Mouse (Mus musculus) intestine, embryonic 16.5 days (tissue): ENCODE results near the gene Omg. TPM values are rescaled to one million over a fixed set of nuclear protein-coding genes. Genes with fewer than 3 reads are reported as not detected.

ENCODE experiments used
- ATAC-seq: fragments of 200-750 bp; cut with Nextera tagmentation; 2 replicates; pipeline ENCODE4 v1.8.0; 2017; ENCODE audit warnings: moderate TSS enrichment, moderate library complexity
- H3K27ac ChIP-seq: fragments of 300-500 bp; sonication (generic); 2 replicates; pipeline ENCODE4 v1.5.1; 2014; ENCODE audit warnings: mild to moderate bottlenecking, low read length
- H3K27me3 ChIP-seq: fragments of 300-500 bp; sonication (generic); replicated peaks from 2 replicates; pipeline ENCODE4 v1.6.1; 2014; ENCODE audit warnings: low read length, control low read depth, mixed read lengths; ENCODE audit not compliant: control insufficient read depth, insufficient read depth
- H3K36me3 ChIP-seq: fragments of 300-500 bp; sonication (generic); 2 replicates; pipeline ENCODE4 v1.6.1; 2014; ENCODE audit warnings: low read length, control low read depth; ENCODE audit not compliant: control insufficient read depth, insufficient read depth
- H3K4me1 ChIP-seq: fragments of 300-500 bp; sonication (generic); 2 replicates; pipeline ENCODE4 v1.6.1; 2014; ENCODE audit warnings: low read length, control low read depth, mixed read lengths; ENCODE audit not compliant: control insufficient read depth, insufficient read depth
- H3K4me2 ChIP-seq: fragments of 300-500 bp; sonication (generic); 2 replicates; pipeline ENCODE4 v1.6.1; 2014; ENCODE audit warnings: low read depth, low read length, control low read depth
- H3K4me3 ChIP-seq: fragments of 300-500 bp; sonication (generic); 2 replicates; pipeline ENCODE4 v1.5.1; 2014; ENCODE audit warnings: mild to moderate bottlenecking, low read length
- H3K9ac ChIP-seq: fragments of 300-500 bp; sonication (generic); 2 replicates; pipeline ENCODE4 v1.6.1; 2014; ENCODE audit warnings: low read depth, low read length
- H3K9me3 ChIP-seq: fragments of 300-500 bp; sonication (generic); 2 replicates; pipeline ENCODE4 v1.6.1; 2016; ENCODE audit warnings: low read length, control low read depth; ENCODE audit not compliant: control insufficient read depth
- WGBS: fragments of 180-500 bp; shearing (Covaris S2); extraction: QIAGEN DNeasy Blood & Tissue Kit; methylation state at CpG from one replicate; pipeline ENCODE4 v1.1.7; 2014; 5-methylcytosine and 5-hydroxymethylcytosine counted together
- polyA plus RNA-seq: library from polyadenylated mRNA; unstranded; fragments of >200 nt; fragmentation: Nextera tagmentation; extraction: Ambion mirVana; gene quantifications from 2 replicates; pipeline ENCODE4 v1.2.1, GENCODE M21; 2015

Omg gene
- polyA plus RNA-seq, 1 experiment from 2014 or later = 0.53 TPM

DNA sequence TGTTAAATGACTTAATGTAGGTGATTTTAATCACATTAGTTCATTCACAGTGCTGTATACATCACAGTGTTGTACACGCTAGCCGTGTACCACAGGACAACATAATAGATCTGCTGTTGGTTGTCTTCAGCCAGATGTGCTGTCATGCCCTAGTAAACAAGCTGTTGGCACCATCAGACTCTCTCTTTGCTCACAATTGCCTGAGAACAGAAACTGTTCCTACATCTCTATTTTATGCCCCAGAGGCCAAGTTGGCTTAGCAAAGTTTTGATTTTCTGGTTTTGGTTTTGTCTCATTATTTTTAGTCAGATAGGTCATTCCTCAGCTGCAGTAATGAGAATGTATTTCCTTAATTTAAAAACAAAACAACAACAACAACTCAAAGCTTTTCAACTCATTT, 25.9 kb upstream of the Omg start:
- Histone ChIP-seq H3K36me3 (no peaks in the 10 kb centered on the region; the same call in 1 of the 2 replicates), H3K27me3 (no peaks in the 10 kb centered on the region), H3K4me1 (0 out of 2 replicates have a peak, but pooled peaks cover under 1% of the 10 kb centered on the region), H3K9me3 (no peaks in the 10 kb centered on the region), H3K9ac (no peak overlapping the region), H3K4me2 (no peak overlapping the region), H3K27ac (no peak overlapping the region), H3K4me3 (no peak overlapping the region)
- WGBS = 78% methylated on average over 2 of the region's 2 CpGs
- ATAC-seq = no peak

DNA sequence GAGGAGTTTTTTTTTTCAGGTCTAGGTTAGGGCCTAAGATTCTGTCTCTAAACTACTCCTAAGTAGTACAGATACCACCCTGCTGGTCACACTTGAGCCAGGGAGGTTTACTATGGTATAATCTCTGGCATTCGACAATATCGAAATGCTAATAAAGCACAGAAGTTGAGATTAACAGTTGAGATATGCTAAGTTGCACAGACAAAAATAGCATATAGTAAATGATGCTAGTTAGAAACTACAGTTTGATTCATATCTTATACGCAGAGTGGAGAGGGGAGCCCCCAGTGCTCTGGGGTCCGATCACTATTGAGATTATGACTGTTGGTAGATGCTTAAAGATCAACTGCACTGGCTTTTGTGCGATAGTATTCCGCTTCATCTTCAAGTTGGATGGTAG, 25.3 kb upstream of the Omg start:
- H3K9ac ChIP-seq = no peak overlapping the region
- no peak overlapping the region for H3K4me3 ChIP-seq
- H3K4me2 ChIP-seq = no peak overlapping the region
- H3K9me3 ChIP-seq = no peaks in the 10 kb centered on the region
- no peak for ATAC-seq
- H3K4me1 ChIP-seq = no peaks in the 10 kb centered on the region
- no peaks in the 10 kb centered on the region; the same call in 1 of the 2 replicates for H3K36me3 ChIP-seq
- WGBS = 97% methylated on average over 6 of the region's 6 CpGs
- no peaks in the 10 kb centered on the region for H3K27me3 ChIP-seq
- H3K27ac ChIP-seq = no peak overlapping the region

DNA sequence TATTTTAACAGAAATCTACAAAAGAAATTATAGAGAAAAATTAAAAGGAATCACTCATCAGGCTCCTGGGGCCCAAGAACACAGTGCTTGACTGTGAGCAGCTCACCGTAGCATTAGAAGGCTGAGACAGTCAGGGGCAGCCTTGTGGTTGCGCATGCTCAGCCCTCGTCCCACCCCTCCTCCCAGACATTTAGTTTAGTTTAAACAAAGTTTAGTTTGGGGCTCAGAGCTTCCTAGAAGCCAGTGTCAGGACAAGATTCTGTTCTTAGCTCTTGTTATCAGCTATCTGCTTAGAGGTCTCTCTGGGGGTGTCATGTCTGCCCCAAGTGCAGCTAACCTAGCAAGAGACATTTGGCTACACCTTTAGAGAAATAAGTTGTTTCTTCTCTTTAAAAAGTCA, 24.7 kb upstream of the Omg start:
- Histone ChIP-seq H3K27ac (no peak overlapping the region), H3K4me3 (no peak overlapping the region), H3K9me3 (no peaks in the 10 kb centered on the region), H3K4me2 (no peak overlapping the region), H3K4me1 (no peaks in the 10 kb centered on the region), H3K36me3 (no peaks in the 10 kb centered on the region; the same call in 1 of the 2 replicates), H3K9ac (no peak overlapping the region), H3K27me3 (no peaks in the 10 kb centered on the region)
- no peak for ATAC-seq
- WGBS = 80% methylated on average over 3 of the region's 3 CpGs

DNA sequence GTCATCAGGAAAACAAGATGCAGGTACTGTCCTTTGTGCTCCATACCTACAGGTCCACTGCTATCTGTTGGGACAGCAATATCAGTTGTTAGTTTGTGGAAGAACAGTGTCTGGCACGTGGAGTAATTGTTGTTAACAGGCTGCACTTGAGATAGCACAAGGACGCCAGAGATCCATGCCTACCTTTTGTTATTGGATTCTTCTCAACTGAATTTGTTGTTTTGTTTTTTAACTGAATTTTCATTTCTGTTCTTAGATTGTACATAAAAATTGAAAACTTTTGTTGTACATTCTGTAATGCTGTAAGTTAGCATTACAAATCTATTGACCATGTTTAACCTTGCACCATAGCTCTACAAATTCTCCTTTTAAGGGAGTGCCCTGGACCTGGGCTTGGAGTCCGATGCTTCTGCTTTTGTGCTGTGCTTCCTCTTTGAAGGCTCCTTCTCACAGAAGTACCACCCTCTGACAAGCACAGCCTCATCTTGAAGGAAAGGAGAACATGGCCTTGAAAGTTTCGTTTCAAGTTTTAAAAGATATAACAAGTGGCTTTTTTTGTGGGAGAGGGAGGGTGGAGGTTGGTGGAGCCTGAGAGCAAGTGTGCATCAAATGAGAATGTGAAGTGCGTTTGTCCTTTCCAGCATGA, 24.0 kb upstream of the Omg start:
- 82% methylated on average over 5 of the region's 5 CpGs for WGBS
- Histone ChIP-seq H3K36me3 (no peaks in the 10 kb centered on the region; the same call in 1 of the 2 replicates), H3K9ac (no peak overlapping the region), H3K4me1 (no peaks in the 10 kb centered on the region), H3K9me3 (no peaks in the 10 kb centered on the region), H3K4me3 (no peak overlapping the region), H3K27me3 (no peaks in the 10 kb centered on the region), H3K4me2 (no peak overlapping the region), H3K27ac (no peak overlapping the region)
- no peak for ATAC-seq

GRCm38 (mm10) chr11:79527015-79527738, 23.3 kb upstream of the Omg start:
- Histone ChIP-seq H3K27me3 (no peaks in the 10 kb centered on the region), H3K4me3 (no peak overlapping the region), H3K9ac (no peak overlapping the region), H3K9me3 (no peaks in the 10 kb centered on the region), H3K4me2 (no peak overlapping the region), H3K4me1 (no peaks in the 10 kb centered on the region), H3K36me3 (no peaks in the 10 kb centered on the region; the same call in 1 of the 2 replicates), H3K27ac (peak overlapping the region; percentile 41; the same call in 1 of the 2 replicates)
- ATAC-seq = no peak
- 69% methylated on average over 15 of the region's 15 CpGs for WGBS

DNA sequence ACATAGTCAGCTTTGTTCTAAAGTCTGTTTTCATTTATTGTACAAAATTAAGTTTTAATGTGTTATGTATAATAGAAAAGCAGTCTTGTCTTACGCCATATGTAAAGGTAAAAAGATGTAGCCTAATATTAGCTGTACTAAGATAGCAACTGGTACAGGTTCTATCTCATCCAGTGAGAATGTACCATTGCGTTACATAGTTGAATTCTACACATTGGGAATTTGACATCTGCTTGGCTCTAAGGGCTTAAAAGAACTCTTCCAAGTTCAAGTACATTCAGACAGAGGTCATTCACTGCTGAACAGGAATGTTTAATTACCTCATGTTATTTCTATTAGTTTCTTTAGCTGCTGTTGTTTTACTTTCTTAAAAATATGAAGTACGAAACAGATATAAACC, 22.7 kb upstream of the Omg start:
- no peak overlapping the region for H3K4me3 ChIP-seq
- H3K27me3 ChIP-seq = no peaks in the 10 kb centered on the region
- no peak overlapping the region for H3K9ac ChIP-seq
- no peak overlapping the region for H3K4me2 ChIP-seq
- H3K4me1 ChIP-seq = no peaks in the 10 kb centered on the region
- H3K36me3 ChIP-seq = no peaks in the 10 kb centered on the region; the same call in 1 of the 2 replicates
- no peak for ATAC-seq
- no peaks in the 10 kb centered on the region for H3K9me3 ChIP-seq
- peak overlapping the region; percentile 41; the same call in 1 of the 2 replicates for H3K27ac ChIP-seq
- WGBS = 84% methylated on average over 3 of the region's 3 CpGs

DNA sequence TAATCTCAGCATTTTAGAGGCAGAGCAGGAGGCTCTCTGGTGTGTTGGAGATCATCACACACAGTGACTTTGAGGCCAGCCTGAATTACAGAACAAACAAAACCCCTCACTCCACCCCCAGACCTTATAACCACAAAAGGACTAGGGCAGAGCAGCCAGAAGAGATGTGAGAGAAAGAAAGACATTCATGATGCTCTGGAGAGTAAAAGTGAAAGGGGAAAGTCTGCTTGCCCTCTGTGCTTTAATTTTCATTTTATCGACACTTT, 20.4 kb upstream of the Omg start:
- H3K4me2 ChIP-seq = no peak overlapping the region
- H3K9me3 ChIP-seq = no peaks in the 10 kb centered on the region
- H3K4me3 ChIP-seq = no peak overlapping the region
- no peak overlapping the region for H3K9ac ChIP-seq
- WGBS = 74% methylated on average over 1 of the region's 1 CpGs
- no peaks in the 10 kb centered on the region for H3K4me1 ChIP-seq
- no peak for ATAC-seq
- H3K36me3 ChIP-seq = no peaks in the 10 kb centered on the region; the same call in 1 of the 2 replicates
- H3K27me3 ChIP-seq = no peaks in the 10 kb centered on the region
- no peak overlapping the region for H3K27ac ChIP-seq

DNA sequence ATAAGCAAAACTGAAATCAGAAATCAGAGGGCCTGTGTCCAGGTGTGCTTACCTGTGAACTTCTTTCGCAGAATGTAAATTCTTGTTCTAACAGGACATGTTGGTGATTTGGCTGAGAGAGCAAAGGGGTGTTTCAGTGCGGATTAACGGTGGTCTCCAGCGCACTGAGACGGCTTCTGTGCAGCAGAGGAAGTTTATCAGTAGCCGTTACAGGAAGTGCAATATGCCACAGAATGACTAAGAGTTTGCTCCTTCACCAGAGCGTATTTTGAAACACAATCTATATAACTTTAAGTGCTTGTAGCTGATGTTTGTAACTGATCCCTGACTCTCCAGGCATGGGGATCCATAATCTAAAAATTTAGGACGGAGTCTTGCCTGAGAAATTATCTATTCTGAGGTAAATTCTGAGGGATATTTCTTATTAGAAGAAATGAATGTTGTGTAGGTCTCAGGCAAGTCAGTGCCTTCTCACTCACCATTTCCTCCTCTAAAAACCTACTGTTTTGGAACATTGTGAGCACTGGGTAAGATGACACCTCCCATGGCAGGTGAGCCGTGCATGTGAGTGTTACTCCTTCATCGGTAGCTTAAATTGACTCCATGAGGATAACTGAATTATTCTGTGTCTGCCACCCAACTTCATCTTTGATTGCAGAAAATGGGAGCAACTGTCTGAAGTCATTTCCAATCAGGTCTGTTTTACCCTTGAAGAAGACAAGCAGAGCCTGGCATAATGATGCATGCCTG, 19.9 kb upstream of the Omg start, which contains the start of gene Evi2b:
TSS of gene Evi2b (minus strand) at position 203 of the 750 bp plus-strand sequence.
- 69% methylated on average over 10 of the region's 10 CpGs for WGBS
- H3K4me2 ChIP-seq = no peak within 1 kb of the TSS
- no peak within 1 kb of the TSS for H3K27ac ChIP-seq

GRCm38 (mm10) chr11:79522944-79523343, 19.1 kb upstream of the Omg start:
- Histone ChIP-seq H3K9ac (no peak overlapping the region), H3K4me1 (no peaks in the 10 kb centered on the region)
- no peak for ATAC-seq

More for the DNA sequence above, 19.9 kb upstream of the Omg start, which contains the start of gene Evi2b:
- no peaks in the 10 kb centered on the region; the same call in 1 of the 2 replicates for H3K36me3 ChIP-seq
- no peaks in the 10 kb centered on the region for H3K9me3 ChIP-seq
- H3K27me3 ChIP-seq = no peaks in the 10 kb centered on the region
- H3K4me3 ChIP-seq = no peak within 1 kb of the TSS
- no peak for ATAC-seq
- H3K9ac ChIP-seq = no peak within 1 kb of the TSS
- no peaks in the 10 kb centered on the region for H3K4me1 ChIP-seq

More at GRCm38 (mm10) chr11:79522944-79523343, 19.1 kb upstream of the Omg start:
- Histone ChIP-seq H3K36me3 (no peaks in the 10 kb centered on the region; the same call in 1 of the 2 replicates), H3K9me3 (no peaks in the 10 kb centered on the region), H3K27me3 (no peaks in the 10 kb centered on the region), H3K4me2 (no peak overlapping the region), H3K4me3 (no peak overlapping the region), H3K27ac (no peak overlapping the region)
- 67% methylated on average over 1 of the region's 1 CpGs for WGBS
